Mouse (Mus musculus) forebrain, postnatal 0 days (tissue): ENCODE results near the gene 2810004N23Rik. TPM values are rescaled to one million over a fixed set of nuclear protein-coding genes. Genes with fewer than 3 reads are reported as not detected.

ENCODE experiments used
- ATAC-seq: fragments of 200-750 bp; cut with Nextera tagmentation; 2 replicates; pipeline ENCODE4 v1.8.0; 2017; ENCODE audit warnings: mild to moderate bottlenecking, moderate library complexity
- DNase-seq: peaks from one replicate; pipeline ENCODE4 v3.0.0-alpha.2; 2015
- H3K27ac ChIP-seq: fragments of 300-500 bp; sonication (generic); 2 replicates; pipeline ENCODE4 v1.5.1; 2014; ENCODE audit warnings: low read depth, mild to moderate bottlenecking, antibody characterized with exemption, low read length, moderate library complexity, mixed read lengths
- H3K27me3 ChIP-seq: fragments of 300-500 bp; sonication (generic); 2 replicates; pipeline ENCODE4 v1.6.1; 2014; ENCODE audit warnings: mild to moderate bottlenecking, low read length, mixed read lengths; ENCODE audit not compliant: insufficient read depth
- H3K36me3 ChIP-seq: fragments of 300-500 bp; sonication (generic); 2 replicates; pipeline ENCODE4 v1.6.1; 2014; ENCODE audit warnings: mild to moderate bottlenecking, moderate library complexity; ENCODE audit not compliant: insufficient read depth
- H3K4me1 ChIP-seq: fragments of 300-500 bp; sonication (generic); 2 replicates; pipeline ENCODE4 v1.6.1; 2014; ENCODE audit warnings: antibody characterized with exemption; ENCODE audit not compliant: insufficient read depth
- H3K4me2 ChIP-seq: fragments of 300-500 bp; sonication (generic); 2 replicates; pipeline ENCODE4 v1.6.1; 2014; ENCODE audit warnings: low read depth, mild to moderate bottlenecking, moderate library complexity
- H3K4me3 ChIP-seq: fragments of 300-500 bp; sonication (generic); 2 replicates; pipeline ENCODE4 v1.5.1; 2014; ENCODE audit warnings: low read depth, low read length, mixed read lengths
- H3K9ac ChIP-seq: fragments of 300-500 bp; sonication (generic); 2 replicates; pipeline ENCODE4 v1.6.1; 2014; ENCODE audit warnings: mild to moderate bottlenecking
- H3K9me3 ChIP-seq: fragments of 300-500 bp; sonication (generic); 2 replicates; pipeline ENCODE4 v1.6.1; 2016; ENCODE audit warnings: low read length
- CTCF ChIP-seq: sonication (generic); IDR thresholded peaks from 2 replicates; pipeline ENCODE4 v1.5.1; 2016; ENCODE audit warnings: antibody characterized with exemption, control low read depth, low read depth
- WGBS: fragments of 180-500 bp; shearing (Covaris S2); extraction: QIAGEN DNeasy Blood & Tissue Kit; methylation state at CpG from one replicate; pipeline ENCODE4 v1.1.7; 2014; 5-methylcytosine and 5-hydroxymethylcytosine counted together
- polyA plus RNA-seq: library from polyadenylated mRNA; unstranded; fragments of >200 nt; fragmentation: Nextera tagmentation; extraction: Ambion mirVana; gene quantifications from 2 replicates; pipeline ENCODE4 v1.2.1, GENCODE M21; 2015
- total RNA-seq: library from RNA; depleted of rRNA; stranded (reverse); fragments of >200 nt; gene quantifications from 2 replicates; pipeline ENCODE4 v1.2.3, GENCODE M21; 2014

Gene 2810004N23Rik
- total and polyA plus RNA-seq, 2 experiments from 2014 or later = 23.4 to 33.8 TPM

GRCm38 (mm10) chr8:124823497-124823896, 39.4 kb downstream of the 2810004N23Rik start:
- peak; percentile 48 for TF ChIP-seq CTCF
- H3K27me3 ChIP-seq = no peaks in the 10 kb centered on the region

DNA sequence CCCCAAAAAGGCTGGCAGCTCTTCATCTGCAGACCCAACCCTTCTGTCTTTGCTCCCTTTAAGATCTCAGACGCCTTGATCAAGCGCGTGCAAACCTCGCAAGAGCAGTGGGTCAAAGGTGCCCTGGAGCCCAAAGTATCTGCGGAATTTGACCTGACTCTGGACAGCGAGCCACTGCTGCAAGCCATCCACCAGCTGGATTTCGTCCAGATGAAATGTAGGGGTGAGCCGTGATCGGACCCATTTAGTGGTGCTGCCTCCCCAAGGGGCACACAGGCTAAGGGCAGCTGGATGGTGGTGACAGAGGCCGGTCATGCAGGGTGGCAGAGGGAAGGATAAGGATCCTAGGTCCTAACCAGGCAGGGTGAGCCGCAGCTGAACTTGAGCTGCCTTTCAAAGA, 42.8 kb downstream of the 2810004N23Rik start:
- DNase-seq = no peak
- Histone ChIP-seq H3K9ac (no peak overlapping the region), H3K27ac (no peak overlapping the region), H3K36me3 (peaks cover 81% of the 10 kb centered on the region), H3K4me3 (no peak overlapping the region), H3K4me2 (no peak overlapping the region), H3K4me1 (no peaks in the 10 kb centered on the region), H3K9me3 (no peaks in the 10 kb centered on the region), H3K27me3 (no peaks in the 10 kb centered on the region)
- no peak for ATAC-seq
- 81% methylated on average over 11 of the region's 11 CpGs for WGBS
- TF ChIP-seq CTCF = no peak

More at GRCm38 (mm10) chr8:124823497-124823896, 39.4 kb downstream of the 2810004N23Rik start:
- peaks cover 83% of the 10 kb centered on the region for H3K36me3 ChIP-seq
- no peak overlapping the region for H3K4me3 ChIP-seq
- H3K9me3 ChIP-seq = no peaks in the 10 kb centered on the region
- H3K9ac ChIP-seq = no peak overlapping the region
- H3K4me1 ChIP-seq = no peaks in the 10 kb centered on the region
- 80% methylated on average over 6 of the region's 6 CpGs for WGBS
- H3K27ac ChIP-seq = no peak overlapping the region
- no peak overlapping the region for H3K4me2 ChIP-seq
- ATAC-seq (no peak), DNase-seq (peak; percentile 17)

- Histone ChIP-seq H3K4me3 (no peak overlapping the region), H3K27ac (no peak overlapping the region), H3K9me3 (no peaks in the 10 kb centered on the region), H3K27me3 (no peaks in the 10 kb centered on the region), H3K4me1 (no peaks in the 10 kb centered on the region), H3K9ac (no peak overlapping the region), H3K4me2 (no peak overlapping the region), H3K36me3 (peaks cover 81% of the 10 kb centered on the region)
- no peak for DNase-seq
- 76% methylated on average over 6 of the region's 6 CpGs for WGBS
- no peak for TF ChIP-seq CTCF
- no peak for ATAC-seq
Measured at GRCm38 (mm10) chr8:124819612-124820115, 43.3 kb downstream of the 2810004N23Rik start.

DNA sequence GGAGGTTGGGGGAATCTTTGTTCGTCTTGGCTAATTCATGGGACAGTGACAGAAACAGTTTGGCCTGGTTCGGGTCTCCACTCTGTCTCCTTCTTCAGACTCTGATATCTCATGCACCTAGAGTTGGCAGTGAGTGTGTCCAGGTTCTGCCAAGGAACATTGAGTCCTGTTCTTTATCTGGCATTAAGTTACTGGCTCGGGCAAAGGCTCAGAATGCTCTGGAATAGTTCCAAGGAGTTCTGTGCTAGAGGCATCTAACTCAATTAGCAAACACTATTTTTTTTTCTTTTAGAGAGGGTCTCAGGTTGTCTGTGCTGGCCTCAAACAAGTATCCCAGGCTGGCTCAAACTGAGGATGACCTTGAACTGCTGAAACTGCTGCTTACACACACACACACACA, 45.6 kb downstream of the 2810004N23Rik start:
- no peak overlapping the region for H3K9ac ChIP-seq
- no peak overlapping the region for H3K4me2 ChIP-seq
- DNase-seq (no peak), ATAC-seq (no peak)
- no peaks in the 10 kb centered on the region for H3K4me1 ChIP-seq
- no peak for TF ChIP-seq CTCF
- H3K9me3 ChIP-seq = no peaks in the 10 kb centered on the region
- peaks cover 58% of the 10 kb centered on the region for H3K36me3 ChIP-seq
- H3K27ac ChIP-seq = no peak overlapping the region
- H3K27me3 ChIP-seq = no peaks in the 10 kb centered on the region
- 73% methylated on average over 3 of the region's 3 CpGs for WGBS
- H3K4me3 ChIP-seq = no peak overlapping the region

DNA sequence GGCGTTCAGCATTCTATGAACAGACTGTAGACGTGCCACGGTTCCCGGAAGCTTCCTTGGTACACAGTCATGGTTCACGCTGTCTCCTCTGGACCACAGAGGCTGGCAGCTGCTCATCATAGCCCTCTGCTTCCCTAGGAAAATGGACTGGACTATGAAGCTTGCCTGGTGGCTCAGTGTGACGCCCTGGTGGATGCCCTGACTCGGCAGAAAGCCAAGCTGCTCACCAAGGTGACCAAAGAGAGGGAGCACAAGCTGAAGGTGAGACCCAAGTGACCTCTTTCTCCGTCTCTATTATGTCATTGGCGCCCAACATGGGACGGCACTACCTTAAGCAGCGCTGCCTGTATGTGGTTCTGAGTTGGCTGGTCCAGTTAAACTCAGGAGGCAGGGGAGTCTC, 46.1 kb downstream of the 2810004N23Rik start:
- H3K4me2 ChIP-seq = no peak overlapping the region
- no peak overlapping the region for H3K9ac ChIP-seq
- WGBS = 94% methylated on average over 11 of the region's 11 CpGs
- H3K27ac ChIP-seq = no peak overlapping the region
- no peaks in the 10 kb centered on the region for H3K4me1 ChIP-seq
- DNase-seq = no peak
- ATAC-seq = no peak
- no peaks in the 10 kb centered on the region for H3K27me3 ChIP-seq
- peaks cover 53% of the 10 kb centered on the region for H3K36me3 ChIP-seq
- TF ChIP-seq CTCF = no peak
- H3K4me3 ChIP-seq = no peak overlapping the region
- H3K9me3 ChIP-seq = no peaks in the 10 kb centered on the region

- TF ChIP-seq CTCF = no peak
- WGBS = 90% methylated on average over 12 of the region's 12 CpGs
Measured at GRCm38 (mm10) chr8:124815870-124816269, 47.0 kb downstream of the 2810004N23Rik start.

DNA sequence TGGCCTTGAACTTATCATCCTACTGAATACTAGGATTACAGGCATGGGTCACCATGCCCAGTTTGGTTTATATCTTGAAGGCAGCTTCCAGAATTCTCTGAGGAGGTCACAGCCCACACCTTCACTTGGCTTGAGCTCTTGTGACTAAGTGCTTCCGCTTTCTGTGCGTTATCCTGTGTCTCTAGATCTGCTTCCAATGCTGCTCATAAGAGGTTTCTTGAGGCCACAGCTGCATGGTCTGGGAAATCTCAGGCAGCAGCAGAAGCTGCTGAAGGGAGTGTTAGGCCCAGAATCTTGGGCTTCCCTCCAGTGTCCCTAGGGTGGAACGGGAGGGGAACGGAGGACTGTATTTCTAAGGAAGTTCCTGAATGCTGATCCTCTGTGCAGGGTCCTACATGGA, 49.6 kb downstream of the 2810004N23Rik start:
- no peak overlapping the region for H3K27ac ChIP-seq
- H3K36me3 ChIP-seq = peaks cover 27% of the 10 kb centered on the region
- H3K4me2 ChIP-seq = no peak overlapping the region
- ATAC-seq = no peak
- H3K9me3 ChIP-seq = no peaks in the 10 kb centered on the region
- WGBS = 96% methylated on average over 4 of the region's 4 CpGs
- TF ChIP-seq CTCF = no peak
- H3K4me3 ChIP-seq = no peak overlapping the region
- H3K9ac ChIP-seq = no peak overlapping the region
- H3K27me3 ChIP-seq = no peaks in the 10 kb centered on the region
- H3K4me1 ChIP-seq = peaks cover 9% of the 10 kb centered on the region; the same call in 1 of the 2 replicates
- DNase-seq = no peak

More at GRCm38 (mm10) chr8:124815870-124816269, 47.0 kb downstream of the 2810004N23Rik start:
- H3K4me3 ChIP-seq = no peak overlapping the region
- H3K27me3 ChIP-seq = no peaks in the 10 kb centered on the region
- DNase-seq (no peak), ATAC-seq (no peak)
- no peak overlapping the region for H3K4me2 ChIP-seq
- H3K36me3 ChIP-seq = peaks cover 46% of the 10 kb centered on the region
- H3K9ac ChIP-seq = no peak overlapping the region
- no peak overlapping the region for H3K27ac ChIP-seq
- H3K9me3 ChIP-seq = no peaks in the 10 kb centered on the region
- H3K4me1 ChIP-seq = peaks cover 2% of the 10 kb centered on the region; the same call in 1 of the 2 replicates
